In genomic region chr1:93459101-93459500, GRCm38 (mm10) we compare ENCODE assay signal across 25 mouse cellular contexts. TPM values are rescaled to one million over a fixed set of nuclear protein-coding genes. Genes with fewer than 3 reads are reported as not detected.
DNase-seq lines count a peak whose midpoint lies in the region; ATAC-seq and TF ChIP-seq lines count a peak whose summit lies in the region.
"Had no signal": no experiment of that assay in that cellular context is flagged by ENCODE, and none has a peak within 500 bp of the region (broad histone marks: within the 10 kb centered on the region; RNA-seq: fewer than 3 reads in every experiment).

No protein-coding gene starts in this region.

- peak overlapping the region; percentile 53 for H3K4me3 ChIP-seq in megakaryocyte, embryonic 14.5 days (replicated peaks)
- no peak overlapping the region for H3K4me3 ChIP-seq in embryonic facial prominence, embryonic 15.5 days (replicated peaks)
- H3K4me3 ChIP-seq in midbrain, postnatal 0 days (ENCODE audit: low read depth, low read length) = no peak overlapping the region
- H3K4me3 ChIP-seq: erythroblast, embryonic 14.5 days; forebrain, embryonic 12.5 days; forebrain, embryonic 15.5 days; heart, adult 2 months; heart, embryonic 10.5 days; heart, embryonic 13.5 days; hindbrain, embryonic 12.5 days had no signal

- H3K4me1 ChIP-seq in megakaryocyte, embryonic 14.5 days = peaks cover 40% of the 10 kb centered on the region
- no peaks in the 10 kb centered on the region for H3K4me1 ChIP-seq in embryonic facial prominence, embryonic 15.5 days
- H3K4me1 ChIP-seq in midbrain, postnatal 0 days (ENCODE audit: insufficient read depth, low read length) = no peaks in the 10 kb centered on the region
- H3K4me1 ChIP-seq: forebrain, embryonic 12.5 days; forebrain, embryonic 15.5 days; hindbrain, embryonic 12.5 days had no signal

- H3K36me3 ChIP-seq in megakaryocyte, embryonic 14.5 days (replicated peaks; ENCODE audit: low read length) = peaks cover 14% of the 10 kb centered on the region
- no peaks in the 10 kb centered on the region for H3K36me3 ChIP-seq in embryonic facial prominence, embryonic 15.5 days
- no peaks in the 10 kb centered on the region for H3K36me3 ChIP-seq in midbrain, postnatal 0 days (ENCODE audit: insufficient read depth, low read length)
- H3K36me3 ChIP-seq: forebrain, embryonic 12.5 days; forebrain, embryonic 15.5 days; hindbrain, embryonic 12.5 days had no signal

- peak; percentile 2 for DNase-seq in brain, embryonic 14.5 days (ENCODE audit: low read depth)
- no peak for DNase-seq in left cerebral cortex, postnatal 4 days
- no peak for DNase-seq in midbrain, postnatal 0 days (ENCODE audit: low spot score)
- DNase-seq: adrenal gland, adult 2 months; adrenal gland, postnatal 14 days; cerebellum, adult 11-12 months; cerebellum, adult 8-10 months; cerebellum, postnatal 10 days; cerebellum, postnatal 36 days; embryo, embryonic 11 days; gastrocnemius, postnatal 25 days; heart, adult 2 months; heart, postnatal 14 days; heart, postnatal 4 days had no signal

- TF ChIP-seq CTCF in brain, embryonic 14.5 days (IDR thresholded peaks at IDR 0.05; ENCODE audit: borderline replicate concordance, extremely low read depth, insufficient read depth, insufficient read length) = no peak
- no peak for TF ChIP-seq CTCF in midbrain, postnatal 0 days (IDR thresholded peaks at IDR 0.05)

- H3K9ac ChIP-seq in embryonic facial prominence, embryonic 15.5 days = no peak overlapping the region
- no peak overlapping the region for H3K9ac ChIP-seq in midbrain, postnatal 0 days (replicated peaks; ENCODE audit: low read length, poor library complexity, severe bottlenecking)
- H3K9ac ChIP-seq: forebrain, embryonic 12.5 days; forebrain, embryonic 15.5 days; heart, embryonic 13.5 days; hindbrain, embryonic 12.5 days had no signal

- no peak overlapping the region for H3K4me2 ChIP-seq in embryonic facial prominence, embryonic 15.5 days (replicated peaks)
- H3K4me2 ChIP-seq in midbrain, postnatal 0 days (ENCODE audit: low read depth, low read length, poor library complexity, severe bottlenecking) = no peak overlapping the region
- H3K4me2 ChIP-seq: forebrain, embryonic 12.5 days; forebrain, embryonic 15.5 days; heart, embryonic 13.5 days; hindbrain, embryonic 12.5 days had no signal

- intact Hi-C loops in left cerebral cortex, postnatal 4 days (cut with DNase I) = no loop called here

- no peak overlapping the region for H3K27ac ChIP-seq in embryonic facial prominence, embryonic 15.5 days (replicated peaks)
- no peak overlapping the region for H3K27ac ChIP-seq in midbrain, postnatal 0 days (ENCODE audit: low read depth, low read length)
- H3K27ac ChIP-seq: forebrain, embryonic 12.5 days; forebrain, embryonic 15.5 days; heart, adult 2 months; heart, embryonic 10.5 days; heart, embryonic 13.5 days; hindbrain, embryonic 12.5 days had no signal

- WGBS in embryonic facial prominence, embryonic 15.5 days = 44% methylated on average over 3 of the region's 3 CpGs
- WGBS in midbrain, postnatal 0 days = 62% methylated on average over 3 of the region's 3 CpGs

- H3K27me3 ChIP-seq in megakaryocyte, embryonic 14.5 days (replicated peaks) = no peaks in the 10 kb centered on the region
- no peaks in the 10 kb centered on the region for H3K27me3 ChIP-seq in embryonic facial prominence, embryonic 15.5 days
- no peaks in the 10 kb centered on the region for H3K27me3 ChIP-seq in midbrain, postnatal 0 days (ENCODE audit: insufficient read depth, low read length)
- H3K27me3 ChIP-seq: forebrain, embryonic 12.5 days; forebrain, embryonic 15.5 days; heart, embryonic 13.5 days; hindbrain, embryonic 12.5 days had no signal

- H3K9me3 ChIP-seq in megakaryocyte, embryonic 14.5 days = no peaks in the 10 kb centered on the region
- no peaks in the 10 kb centered on the region for H3K9me3 ChIP-seq in embryonic facial prominence, embryonic 15.5 days (replicated peaks)
- no peaks in the 10 kb centered on the region for H3K9me3 ChIP-seq in midbrain, postnatal 0 days (ENCODE audit: low read length)
- H3K9me3 ChIP-seq: forebrain, embryonic 12.5 days; forebrain, embryonic 15.5 days; heart, embryonic 10.5 days; heart, embryonic 13.5 days; hindbrain, embryonic 12.5 days had no signal

- no peak for ATAC-seq in megakaryocyte, adult 5-6 weeks (ENCODE audit: poor library complexity, severe bottlenecking)
- ATAC-seq in embryonic facial prominence, embryonic 15.5 days (ENCODE audit: insufficient number of reproducible peaks, low FRiP score, low TSS enrichment, low read depth) = peak; percentile 70; the same call in 1 of the 2 replicates
- ATAC-seq in midbrain, postnatal 0 days (ENCODE audit: low FRiP score) = no peak
- ATAC-seq: CD4-positive, CD25-positive, alpha-beta regulatory T cell, adult 4 months; forebrain, embryonic 15.5 days; hindbrain, embryonic 16.5 days had no signal

- no peak for TF ChIP-seq POLR2A in brain, embryonic 14.5 days (IDR thresholded peaks at IDR 0.05; ENCODE audit: borderline replicate concordance, extremely low read depth, insufficient read depth, insufficient read length, poor library complexity, severe bottlenecking)

RNA-seq across cellular contexts. Expression of gene Hdlbp, which starts 19.5 kb away (rescaled TPM):
- polyA plus RNA-seq in megakaryocyte, embryonic 14.5 days (2012; ENCODE audit: insufficient read depth, low replicate concordance) = 30.3 and 34.3 TPM in 2 replicates
- total RNA-seq in megakaryocyte, adult 5-6 weeks (2015) = 73.8 and 104 TPM in 2 replicates
- total RNA-seq in megakaryocyte, adult 5-6 weeks (2017) = 76.5 and 80.6 TPM in 2 replicates
- 70.3 and 90.6 TPM in 2 replicates for polyA plus RNA-seq in brain, embryonic 14.5 days (2012; rRNA removed)
- polyA plus RNA-seq in embryonic facial prominence, embryonic 15.5 days (2015; fragmentation: Nextera tagmentation; extraction: Ambion mirVana) = 186 and 188 TPM in 2 replicates
- total RNA-seq in left cerebral cortex, postnatal 4 days (2021) = 100 to 1,000 TPM; 123 to 124 TPM
- 67.4 and 75.6 TPM in 2 replicates for total RNA-seq in midbrain, postnatal 0 days (2014; rRNA removed)
- 66.2 and 76.8 TPM in 2 replicates for polyA plus RNA-seq in midbrain, postnatal 0 days (2015; fragmentation: Nextera tagmentation; extraction: Ambion mirVana)

RNA-seq across cellular contexts. Expression of gene Farp2, which starts 52.8 kb away (rescaled TPM):
- polyA plus RNA-seq in megakaryocyte, embryonic 14.5 days (2012; ENCODE audit: insufficient read depth, low replicate concordance) = not detected in 2 replicates
- total RNA-seq in megakaryocyte, adult 5-6 weeks (2015) = 1.6 and 2.0 TPM in 2 replicates
- total RNA-seq in megakaryocyte, adult 5-6 weeks (2017) = 0.99 and 1.6 TPM in 2 replicates
- polyA plus RNA-seq in brain, embryonic 14.5 days (2012; rRNA removed) = 4.4 and 5.6 TPM in 2 replicates
- polyA plus RNA-seq in embryonic facial prominence, embryonic 15.5 days (2015; fragmentation: Nextera tagmentation; extraction: Ambion mirVana) = 10.9 and 11.3 TPM in 2 replicates
- total RNA-seq in left cerebral cortex, postnatal 4 days (2021) = 1 to 10 TPM; 8.7 to 8.9 TPM
- 7.4 and 7.8 TPM in 2 replicates for total RNA-seq in midbrain, postnatal 0 days (2014; rRNA removed)
- polyA plus RNA-seq in midbrain, postnatal 0 days (2015; fragmentation: Nextera tagmentation; extraction: Ambion mirVana) = 2.2 and 2.3 TPM in 2 replicates
- polyA plus RNA-seq: erythroblast, embryonic 14.5 days had no signal
